Mouse (Mus musculus): ENCODE results near the gene Lfng. TPM values are rescaled to one million over a fixed set of nuclear protein-coding genes. Genes with fewer than 3 reads are reported as not detected.

The Lfng gene
- polyA plus RNA-seq, 1 experiment from 2014 or later: 15.4 TPM

DNA sequence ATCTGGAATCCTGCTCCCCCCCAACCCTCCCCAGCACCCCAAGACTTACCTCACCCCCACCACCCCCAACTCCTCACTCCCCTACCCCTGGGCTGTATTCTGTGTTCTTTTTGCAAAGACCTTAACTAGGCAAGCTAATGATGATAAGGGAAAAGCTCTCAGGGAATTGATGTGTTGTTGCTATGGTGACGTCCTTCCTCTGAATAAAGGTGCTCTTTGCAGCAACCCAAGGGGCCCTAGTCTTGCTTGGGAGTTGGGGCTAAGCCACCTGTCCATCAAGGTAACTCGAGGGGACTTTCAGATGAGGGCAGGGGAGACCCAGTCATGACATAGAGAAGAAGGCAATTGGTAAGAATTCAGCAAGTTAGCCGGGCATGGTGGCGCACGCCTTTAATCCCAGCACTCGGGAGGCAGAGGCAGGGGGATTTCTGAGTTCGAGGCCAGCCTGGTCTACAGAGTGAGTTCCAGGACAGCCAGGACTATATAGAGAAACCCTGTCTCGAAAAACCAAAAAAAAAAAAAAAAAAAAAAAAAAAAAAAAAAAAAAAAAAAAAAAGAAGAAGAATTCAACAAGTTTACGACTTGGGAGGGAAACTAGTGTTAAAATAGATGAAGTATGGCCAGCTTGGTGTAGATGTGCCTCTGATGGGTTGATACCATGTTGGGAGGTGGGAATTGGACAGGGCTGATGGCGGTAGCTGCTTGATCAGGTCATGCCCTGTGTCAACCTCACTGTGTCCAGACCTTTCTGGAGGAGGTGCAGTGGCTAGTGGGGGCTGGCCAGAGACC is 8.4 kb downstream of the Lfng start:
- no peak for DNase-seq (ENCODE audit: low spot score)
- ATAC-seq (replicated peaks; ENCODE audit: low FRiP score, low TSS enrichment, low read depth): no peak
- peaks cover 9% of the 10 kb centered on the region; the same call in 1 of the 2 replicates for H3K36me3 ChIP-seq (ENCODE audit: control insufficient read depth, insufficient read depth, low read length)
- WGBS: 75% methylated on average over 10 of the region's 10 CpGs
- peaks cover 3% of the 10 kb centered on the region; the same call in 1 of the 2 replicates for H3K27me3 ChIP-seq (replicated peaks; ENCODE audit: control insufficient read depth, insufficient read depth, low read length)
- H3K4me1 ChIP-seq (replicated peaks; ENCODE audit: control insufficient read depth, insufficient read depth, low read length): peaks cover 18% of the 10 kb centered on the region
- H3K27ac ChIP-seq (ENCODE audit: low read depth): no peak overlapping the region
- no peak overlapping the region for H3K4me2 ChIP-seq (ENCODE audit: low read length)
- no peak overlapping the region for H3K9ac ChIP-seq (ENCODE audit: low read length)
- H3K4me3 ChIP-seq (ENCODE audit: low read depth, low read length): no peak overlapping the region
- H3K9me3 ChIP-seq (ENCODE audit: control insufficient read depth, low read length): no peaks in the 10 kb centered on the region

DNA sequence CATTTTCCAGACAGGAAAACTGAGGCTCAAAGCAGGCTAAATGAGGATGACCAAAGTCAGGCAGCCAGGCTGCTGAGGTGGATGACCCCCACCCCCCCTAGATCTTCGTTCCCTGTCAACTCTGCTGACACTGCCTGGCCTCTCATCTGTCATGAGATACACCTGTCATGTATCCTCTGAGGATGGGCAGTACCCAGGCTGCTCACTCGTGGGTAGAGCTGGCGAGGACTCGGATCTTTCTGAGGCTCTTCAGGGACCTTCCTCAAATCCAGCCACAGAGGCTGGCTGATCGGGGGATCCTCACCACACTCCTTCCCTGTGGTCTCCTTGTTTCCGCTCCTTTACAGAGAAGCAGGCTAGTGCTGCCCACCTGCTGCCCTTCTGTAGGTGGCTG is 9.0 kb downstream of the Lfng start:
- Histone ChIP-seq H3K9ac (ENCODE audit: low read length) (no peak overlapping the region), H3K4me3 (ENCODE audit: low read depth, low read length) (no peak overlapping the region), H3K27me3 (replicated peaks; ENCODE audit: control insufficient read depth, insufficient read depth, low read length) (0 out of 2 replicates have a peak, but pooled peaks cover 3% of the 10 kb centered on the region), H3K9me3 (ENCODE audit: control insufficient read depth, low read length) (no peaks in the 10 kb centered on the region), H3K36me3 (ENCODE audit: control insufficient read depth, insufficient read depth, low read length) (peaks cover 10% of the 10 kb centered on the region; the same call in 1 of the 2 replicates), H3K27ac (ENCODE audit: low read depth) (no peak overlapping the region), H3K4me2 (ENCODE audit: low read length) (no peak overlapping the region), H3K4me1 (replicated peaks; ENCODE audit: control insufficient read depth, insufficient read depth, low read length) (peaks cover 12% of the 10 kb centered on the region)
- ATAC-seq (replicated peaks; ENCODE audit: low FRiP score, low TSS enrichment, low read depth): no peak
- WGBS: 74% methylated on average over 6 of the region's 6 CpGs
- no peak for DNase-seq (ENCODE audit: low spot score)

DNA sequence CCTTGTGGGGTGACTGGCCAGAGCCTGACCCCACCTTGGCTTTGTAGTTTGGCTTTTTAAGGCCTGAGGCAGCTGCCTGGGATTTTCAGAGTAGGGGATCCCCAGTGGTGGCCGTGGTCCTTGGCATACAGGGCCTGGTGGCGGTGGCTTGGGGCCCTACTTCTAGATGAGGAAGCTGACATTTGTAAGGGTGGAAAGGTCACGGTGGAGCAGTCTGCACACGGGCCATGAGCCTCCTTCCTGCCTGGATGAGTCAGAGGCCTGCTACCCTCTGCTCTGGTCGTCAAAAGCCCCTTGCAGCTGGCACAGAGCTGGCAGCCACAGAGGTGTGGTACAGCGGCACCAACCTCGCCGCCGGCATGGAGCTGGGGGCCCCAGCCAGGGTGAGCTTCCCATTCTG is 9.6 kb downstream of the Lfng start:
- Histone ChIP-seq H3K9me3 (ENCODE audit: control insufficient read depth, low read length) (no peaks in the 10 kb centered on the region), H3K4me2 (ENCODE audit: low read length) (no peak overlapping the region), H3K4me1 (replicated peaks; ENCODE audit: control insufficient read depth, insufficient read depth, low read length) (peaks cover 7% of the 10 kb centered on the region), H3K4me3 (ENCODE audit: low read depth, low read length) (no peak overlapping the region), H3K27ac (ENCODE audit: low read depth) (no peak overlapping the region), H3K9ac (ENCODE audit: low read length) (no peak overlapping the region), H3K27me3 (replicated peaks; ENCODE audit: control insufficient read depth, insufficient read depth, low read length) (0 out of 2 replicates have a peak, but pooled peaks cover 1% of the 10 kb centered on the region), H3K36me3 (ENCODE audit: control insufficient read depth, insufficient read depth, low read length) (peaks cover 15% of the 10 kb centered on the region)
- no peak for DNase-seq (ENCODE audit: low spot score)
- 66% methylated on average over 9 of the region's 9 CpGs for WGBS
- ATAC-seq (replicated peaks; ENCODE audit: low FRiP score, low TSS enrichment, low read depth): no peak

DNA sequence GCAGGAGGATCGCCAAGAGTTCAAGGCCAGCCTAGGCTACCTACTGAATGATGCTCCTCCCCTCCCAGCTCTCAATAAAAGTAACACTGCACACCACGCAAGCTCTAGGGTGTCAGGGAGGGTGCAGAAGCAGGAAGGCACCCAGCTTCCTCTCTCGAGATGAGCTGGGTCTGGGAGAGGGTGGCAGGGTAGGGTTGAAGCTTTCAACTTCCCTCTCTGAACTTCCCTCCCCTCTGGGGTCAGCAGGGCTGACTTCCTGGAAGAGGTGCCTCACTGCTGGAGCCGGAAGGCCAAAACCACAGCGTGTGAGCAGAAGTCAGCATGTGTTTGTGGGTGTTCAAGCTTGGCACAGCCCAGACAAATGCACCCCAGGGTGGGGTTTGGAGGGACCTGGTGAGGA is 10.6 kb downstream of the Lfng start:
- no peaks in the 10 kb centered on the region for H3K9me3 ChIP-seq (ENCODE audit: control insufficient read depth, low read length)
- H3K9ac ChIP-seq (ENCODE audit: low read length): no peak overlapping the region
- no peaks in the 10 kb centered on the region for H3K27me3 ChIP-seq (replicated peaks; ENCODE audit: control insufficient read depth, insufficient read depth, low read length)
- DNase-seq (ENCODE audit: low spot score) (no peak), ATAC-seq (replicated peaks; ENCODE audit: low FRiP score, low TSS enrichment, low read depth) (no peak)
- no peaks in the 10 kb centered on the region for H3K4me1 ChIP-seq (replicated peaks; ENCODE audit: control insufficient read depth, insufficient read depth, low read length)
- peaks cover 23% of the 10 kb centered on the region for H3K36me3 ChIP-seq (ENCODE audit: control insufficient read depth, insufficient read depth, low read length)
- H3K4me3 ChIP-seq (ENCODE audit: low read depth, low read length): no peak overlapping the region
- 75% methylated on average over 5 of the region's 5 CpGs for WGBS
- H3K4me2 ChIP-seq (ENCODE audit: low read length): no peak overlapping the region
- H3K27ac ChIP-seq (ENCODE audit: low read depth): no peak overlapping the region

DNA sequence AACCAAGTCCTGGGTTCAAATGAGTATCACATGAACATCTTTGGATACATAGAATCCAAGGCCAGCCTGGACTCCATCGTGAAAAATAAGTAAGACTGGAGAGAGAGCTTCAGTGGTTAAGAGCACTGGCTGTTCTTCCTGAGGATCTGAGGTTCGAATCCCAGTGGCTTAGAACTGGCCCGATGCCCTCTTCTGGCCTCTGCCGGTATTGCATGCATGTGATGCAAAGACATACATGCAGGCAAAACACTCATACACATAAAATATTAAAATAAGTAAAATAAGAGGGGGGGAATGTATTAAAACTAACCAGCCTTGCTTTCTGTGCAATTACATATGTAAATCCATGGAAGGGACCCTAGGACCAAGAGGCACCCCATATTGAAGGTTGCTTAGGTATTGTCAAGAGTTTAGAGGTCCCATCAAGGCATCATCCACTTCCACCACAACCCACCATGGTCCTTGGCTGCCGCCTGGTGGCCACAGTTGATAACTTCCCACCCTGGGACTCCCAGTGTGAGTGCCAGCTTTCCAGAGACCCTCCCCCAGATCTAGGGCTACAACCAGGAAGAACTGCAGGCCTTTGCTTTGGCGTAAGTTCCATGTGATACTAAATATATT is 12.1 kb downstream of the Lfng start:
- Histone ChIP-seq H3K4me3 (ENCODE audit: low read depth, low read length) (no peak overlapping the region), H3K27me3 (replicated peaks; ENCODE audit: control insufficient read depth, insufficient read depth, low read length) (no peaks in the 10 kb centered on the region), H3K36me3 (ENCODE audit: control insufficient read depth, insufficient read depth, low read length) (peaks cover 33% of the 10 kb centered on the region), H3K9me3 (ENCODE audit: control insufficient read depth, low read length) (no peaks in the 10 kb centered on the region), H3K4me1 (replicated peaks; ENCODE audit: control insufficient read depth, insufficient read depth, low read length) (no peaks in the 10 kb centered on the region), H3K27ac (ENCODE audit: low read depth) (no peak overlapping the region), H3K9ac (ENCODE audit: low read length) (no peak overlapping the region), H3K4me2 (ENCODE audit: low read length) (no peak overlapping the region)
- ATAC-seq (replicated peaks; ENCODE audit: low FRiP score, low TSS enrichment, low read depth): peak; percentile 49
- peak; percentile 89 for DNase-seq (ENCODE audit: low spot score)
- WGBS: 28% methylated on average over 6 of the region's 6 CpGs

DNA sequence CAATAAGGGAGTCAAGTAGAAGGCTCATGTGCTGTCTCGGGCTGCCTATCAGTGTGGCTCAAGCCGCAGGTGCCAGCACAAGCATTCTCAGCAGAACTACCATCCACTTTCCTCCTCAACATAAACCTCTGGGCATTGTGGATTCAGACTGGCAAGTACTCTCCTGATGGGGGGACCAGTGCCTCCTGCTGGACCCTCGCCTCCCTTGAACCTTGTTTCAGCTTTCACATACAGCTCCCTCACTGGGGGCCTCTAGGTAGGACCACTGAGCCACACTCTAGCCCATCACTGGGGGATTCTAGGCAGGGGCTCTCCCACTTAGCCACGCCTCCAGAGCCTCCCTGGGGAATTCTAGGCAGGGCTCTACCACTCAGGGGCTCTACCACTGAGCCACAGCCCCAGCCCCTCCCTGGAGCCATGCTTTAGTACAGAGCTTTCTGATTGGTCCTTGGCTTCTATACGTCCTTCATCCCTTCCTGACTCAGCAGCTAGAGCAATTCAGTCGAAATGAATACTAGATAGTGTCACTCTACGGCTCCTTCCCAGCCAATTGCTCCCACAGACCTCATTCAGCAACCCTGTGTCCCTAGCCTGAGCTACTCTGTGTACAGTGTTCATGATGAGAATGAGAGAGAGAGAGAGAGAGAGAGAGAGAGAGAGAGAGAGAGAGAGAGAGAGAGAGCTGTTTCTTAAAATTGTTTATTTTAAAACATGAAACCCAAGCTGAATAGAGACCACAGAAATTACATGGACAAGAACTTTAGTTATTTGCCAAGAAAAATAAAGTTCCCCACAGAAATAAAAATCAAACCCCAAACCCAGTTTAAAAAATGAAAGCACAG is 13.0 kb downstream of the Lfng start:
- peak; percentile 65 for DNase-seq (ENCODE audit: low spot score)
- 60% methylated on average over 7 of the region's 7 CpGs for WGBS
- Histone ChIP-seq H3K4me2 (ENCODE audit: low read length) (no peak overlapping the region), H3K4me3 (ENCODE audit: low read depth, low read length) (no peak overlapping the region), H3K4me1 (replicated peaks; ENCODE audit: control insufficient read depth, insufficient read depth, low read length) (no peaks in the 10 kb centered on the region), H3K27me3 (replicated peaks; ENCODE audit: control insufficient read depth, insufficient read depth, low read length) (no peaks in the 10 kb centered on the region), H3K9me3 (ENCODE audit: control insufficient read depth, low read length) (no peaks in the 10 kb centered on the region), H3K36me3 (ENCODE audit: control insufficient read depth, insufficient read depth, low read length) (peaks cover 41% of the 10 kb centered on the region), H3K9ac (ENCODE audit: low read length) (no peak overlapping the region), H3K27ac (ENCODE audit: low read depth) (no peak overlapping the region)
- ATAC-seq (replicated peaks; ENCODE audit: low FRiP score, low TSS enrichment, low read depth): 0 out of 2 replicates have a peak, but pooled peaks have one; percentile 13

DNA sequence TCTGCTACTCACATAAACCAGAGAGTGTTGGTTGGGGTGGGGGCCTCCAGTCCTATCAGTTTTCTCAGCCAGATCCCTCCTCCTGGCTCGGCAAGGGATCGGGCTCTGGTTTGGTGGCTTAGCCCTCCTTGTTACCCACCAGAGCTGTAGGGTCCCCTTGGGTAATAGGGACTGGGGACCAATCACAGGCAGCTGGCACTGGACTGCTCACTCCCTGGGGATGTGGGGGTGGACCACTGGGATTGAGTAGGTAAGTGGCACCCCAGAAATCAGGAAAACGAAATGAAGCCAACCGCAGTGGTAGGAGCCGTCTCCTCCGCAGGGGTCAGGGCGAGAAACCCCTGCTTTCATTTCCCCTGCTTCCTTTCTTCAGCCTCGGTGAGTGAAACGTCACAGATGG is 14.0 kb downstream of the Lfng start:
- no peaks in the 10 kb centered on the region for H3K27me3 ChIP-seq (replicated peaks; ENCODE audit: control insufficient read depth, insufficient read depth, low read length)
- WGBS: 72% methylated on average over 9 of the region's 9 CpGs
- no peak overlapping the region for H3K27ac ChIP-seq (ENCODE audit: low read depth)
- peaks cover 43% of the 10 kb centered on the region for H3K36me3 ChIP-seq (ENCODE audit: control insufficient read depth, insufficient read depth, low read length)
- DNase-seq (ENCODE audit: low spot score) (no peak), ATAC-seq (replicated peaks; ENCODE audit: low FRiP score, low TSS enrichment, low read depth) (no peak)
- no peak overlapping the region for H3K4me2 ChIP-seq (ENCODE audit: low read length)
- no peaks in the 10 kb centered on the region for H3K4me1 ChIP-seq (replicated peaks; ENCODE audit: control insufficient read depth, insufficient read depth, low read length)
- no peak overlapping the region for H3K4me3 ChIP-seq (ENCODE audit: low read depth, low read length)
- no peaks in the 10 kb centered on the region for H3K9me3 ChIP-seq (ENCODE audit: control insufficient read depth, low read length)
- H3K9ac ChIP-seq (ENCODE audit: low read length): no peak overlapping the region

DNA sequence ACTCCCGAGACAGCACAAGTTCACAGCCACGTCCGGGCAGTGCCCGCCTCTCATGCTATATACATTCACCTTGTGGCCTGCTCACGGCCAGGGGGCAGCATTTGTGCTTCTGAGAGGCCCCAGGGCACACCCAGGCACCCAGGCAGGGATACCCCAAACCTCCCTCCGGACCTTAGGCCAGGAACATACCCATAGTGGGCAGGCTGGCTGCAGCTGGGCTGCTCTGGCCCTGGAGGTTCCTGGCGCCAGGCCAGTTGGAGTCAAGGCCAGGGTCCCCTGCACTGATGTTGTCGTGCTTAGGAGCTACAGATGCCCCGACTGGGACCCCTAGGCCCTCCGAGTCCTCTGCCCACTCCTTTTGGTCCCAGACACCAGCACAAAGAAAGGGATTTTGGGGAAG is 14.4 kb downstream of the Lfng start:
- Histone ChIP-seq H3K9ac (ENCODE audit: low read length) (no peak overlapping the region), H3K27me3 (replicated peaks; ENCODE audit: control insufficient read depth, insufficient read depth, low read length) (no peaks in the 10 kb centered on the region), H3K9me3 (ENCODE audit: control insufficient read depth, low read length) (no peaks in the 10 kb centered on the region), H3K4me1 (replicated peaks; ENCODE audit: control insufficient read depth, insufficient read depth, low read length) (no peaks in the 10 kb centered on the region), H3K27ac (ENCODE audit: low read depth) (no peak overlapping the region), H3K4me2 (ENCODE audit: low read length) (no peak overlapping the region), H3K4me3 (ENCODE audit: low read depth, low read length) (no peak overlapping the region), H3K36me3 (ENCODE audit: control insufficient read depth, insufficient read depth, low read length) (peaks cover 46% of the 10 kb centered on the region)
- no peak for ATAC-seq (replicated peaks; ENCODE audit: low FRiP score, low TSS enrichment, low read depth)
- no peak for DNase-seq (ENCODE audit: low spot score)
- 75% methylated on average over 10 of the region's 10 CpGs for WGBS

Data from intestine, embryonic 14.5 days (tissue).